Mouse (Mus musculus): ENCODE measurements around the gene Bbs7. TPM values are rescaled to one million over a fixed set of nuclear protein-coding genes. Genes with fewer than 3 reads are reported as not detected.
A peak's percentile ranks its signal among the peaks of the same experiment; 100 is the strongest.
"Not testable (repeated sequence)": the region's sequence is repeated elsewhere in the genome, so short reads cannot be mapped to it uniquely, and the experiment has no call there.

Gene Bbs7
- 7.9 and 8.2 TPM in 2 replicates for polyA plus RNA-seq (2012; rRNA removed)

GRCm38 (mm10) chr3:36613202-36613907, at the start of gene Bbs7:
Gene Bbs7, minus strand, starts transcription at chr3:36613477.
- peak; percentile 71 for DNase-seq (ENCODE audit: low spot score)

GRCm38 (mm10) chr3:36645245-36645559, 31.9 kb upstream of the Bbs7 start:
- DNase-seq (ENCODE audit: low spot score), result not testable (repeated sequence)

- no peak for DNase-seq (ENCODE audit: low spot score)
These were observed 31.4 kb upstream of the Bbs7 start for GRCm38 (mm10) chr3:36644554-36645244.

- DNase-seq (ENCODE audit: low spot score), result no peak
These were observed 30.1 kb upstream of the Bbs7 start for GRCm38 (mm10) chr3:36643354-36643753.

GRCm38 (mm10) chr3:36642736-36643135, 29.5 kb upstream of the Bbs7 start:
- no peak for DNase-seq (ENCODE audit: low spot score)

- DNase-seq (ENCODE audit: low spot score), result no peak
These were observed 27.5 kb upstream of the Bbs7 start for GRCm38 (mm10) chr3:36640787-36641186.

GRCm38 (mm10) chr3:36635449-36635848, 22.2 kb upstream of the Bbs7 start:
- no peak for DNase-seq (ENCODE audit: low spot score)

GRCm38 (mm10) chr3:36626803-36627202, 13.5 kb upstream of the Bbs7 start:
- DNase-seq (ENCODE audit: low spot score), result no peak

GRCm38 (mm10) chr3:36618181-36618580, 4.9 kb upstream of the Bbs7 start:
- no peak for DNase-seq (ENCODE audit: low spot score)

GRCm38 (mm10) chr3:36613908-36614255, 605 bp upstream of the Bbs7 start:
- DNase-seq (ENCODE audit: low spot score), result no peak

- no peak for DNase-seq (ENCODE audit: low spot score)
These were observed 590 bp downstream of the Bbs7 start for GRCm38 (mm10) chr3:36612687-36613086.

- no peak for DNase-seq (ENCODE audit: low spot score)
These were observed 7.1 kb downstream of the Bbs7 start for GRCm38 (mm10) chr3:36605894-36606783.

GRCm38 (mm10) chr3:36599773-36600172, 13.5 kb downstream of the Bbs7 start:
- DNase-seq (ENCODE audit: low spot score), result not testable (repeated sequence)

GRCm38 (mm10) chr3:36598811-36599210, 14.5 kb downstream of the Bbs7 start:
- DNase-seq (ENCODE audit: low spot score), result no peak

GRCm38 (mm10) chr3:36571827-36572378, 41.4 kb downstream of the Bbs7 start, which contains the start of gene Ccna2:
Gene Ccna2, minus strand, starts transcription at chr3:36572150.
- peak; percentile 93 for DNase-seq (ENCODE audit: low spot score)

- no peak for DNase-seq (ENCODE audit: low spot score)
These were observed 41.9 kb downstream of the Bbs7 start for GRCm38 (mm10) chr3:36571361-36571826.

- no peak for DNase-seq (ENCODE audit: low spot score)
These were observed 43.4 kb downstream of the Bbs7 start for GRCm38 (mm10) chr3:36569836-36570235.

- DNase-seq (ENCODE audit: low spot score), result no peak
These were observed 49.6 kb downstream of the Bbs7 start for GRCm38 (mm10) chr3:36563666-36564065.

- no peak for DNase-seq (ENCODE audit: low spot score)
These were observed 53.7 kb downstream of the Bbs7 start for GRCm38 (mm10) chr3:36559606-36560005.

- no peak for DNase-seq (ENCODE audit: low spot score)
These were observed 55.7 kb downstream of the Bbs7 start for GRCm38 (mm10) chr3:36557601-36558000.

- peak; percentile 96 for DNase-seq (ENCODE audit: low spot score)
These were observed 60.8 kb downstream of the Bbs7 start, which contains the start of gene Exosc9 for GRCm38 (mm10) chr3:36552406-36553047. Gene Exosc9, plus strand, starts transcription at chr3:36552606.
